Mouse (Mus musculus) limb, embryonic 13.5 days (tissue): ENCODE data around the gene Olfr728. TPM values are rescaled to one million over a fixed set of nuclear protein-coding genes. Genes with fewer than 3 reads are reported as not detected.

Experiments used
- ATAC-seq: fragments of 200-750 bp; cut with Nextera tagmentation; 2 replicates; pipeline ENCODE4 v1.8.0; 2017; ENCODE audit warnings: low read depth, moderate number of reproducible peaks, moderate TSS enrichment; ENCODE audit not compliant: low FRiP score
- H3K27ac ChIP-seq: fragments of 300-500 bp; sonication (generic); 2 replicates; pipeline ENCODE4 v1.5.1; 2015; ENCODE audit warnings: inconsistent platforms, mild to moderate bottlenecking, moderate library complexity
- H3K27me3 ChIP-seq: fragments of 300-500 bp; sonication (generic); 2 replicates; pipeline ENCODE4 v1.6.1; 2015; ENCODE audit warnings: mild to moderate bottlenecking, inconsistent platforms
- H3K36me3 ChIP-seq: fragments of 300-500 bp; sonication (generic); 2 replicates; pipeline ENCODE4 v1.6.1; 2015; ENCODE audit warnings: inconsistent platforms, mild to moderate bottlenecking, moderate library complexity
- H3K4me1 ChIP-seq: fragments of 300-500 bp; sonication (generic); 2 replicates; pipeline ENCODE4 v1.6.1; 2015; ENCODE audit warnings: inconsistent platforms
- H3K4me2 ChIP-seq: fragments of 300-500 bp; sonication (generic); replicated peaks from 2 replicates; pipeline ENCODE4 v1.6.1; 2015; ENCODE audit warnings: inconsistent platforms, mild to moderate bottlenecking, moderate library complexity
- H3K4me3 ChIP-seq: fragments of 300-500 bp; sonication (generic); 2 replicates; pipeline ENCODE4 v1.5.1; 2015; ENCODE audit warnings: moderate library complexity, mild to moderate bottlenecking, inconsistent platforms
- H3K9ac ChIP-seq: fragments of 300-500 bp; sonication (generic); 2 replicates; pipeline ENCODE4 v1.6.1; 2015; ENCODE audit warnings: mild to moderate bottlenecking, inconsistent platforms
- H3K9me3 ChIP-seq: fragments of 300-500 bp; sonication (generic); 2 replicates; pipeline ENCODE4 v1.6.1; 2016; ENCODE audit warnings: inconsistent platforms
- WGBS: fragments of 180-500 bp; shearing (Covaris S2); methylation state at CpG from one replicate; pipeline ENCODE4 v1.1.7; 2015; 5-methylcytosine and 5-hydroxymethylcytosine counted together
- polyA plus RNA-seq: library from polyadenylated mRNA; unstranded; fragments of >200 nt; fragmentation: Nextera tagmentation; extraction: Ambion mirVana; gene quantifications from 2 replicates; pipeline ENCODE4 v1.2.1, GENCODE M21; 2015

The Olfr728 gene
- polyA plus RNA-seq: not detected in 2 replicates

DNA sequence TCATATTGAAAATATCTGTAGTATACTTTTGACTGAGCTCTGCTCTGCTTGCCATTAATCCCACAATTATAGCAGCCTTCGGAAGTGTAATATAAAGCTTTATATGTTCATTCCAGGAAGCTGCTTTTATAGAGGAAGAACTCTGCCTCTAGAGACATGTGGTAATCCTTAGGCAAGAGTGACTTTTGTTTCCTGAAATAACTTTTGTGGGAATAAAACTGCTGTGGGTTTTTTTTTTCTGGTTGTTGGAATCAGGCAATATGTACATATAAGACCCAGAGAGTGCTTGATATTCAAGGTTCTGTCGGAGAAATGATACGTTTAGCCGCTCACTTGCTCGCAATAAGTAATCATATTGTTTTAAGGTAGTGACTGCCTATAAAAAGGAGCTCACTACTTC lies at the start of gene Olfr728:
Olfr728 (minus strand) TSS at position 101 of the 400 bp plus-strand sequence.
- Histone ChIP-seq H3K27me3 (no peaks in the 10 kb centered on the region), H3K9ac (no peak within 1 kb of the TSS), H3K4me2 (no peak within 1 kb of the TSS), H3K4me1 (no peaks in the 10 kb centered on the region), H3K27ac (no peak within 1 kb of the TSS), H3K4me3 (no peak within 1 kb of the TSS), H3K36me3 (no peaks in the 10 kb centered on the region), H3K9me3 (no peaks in the 10 kb centered on the region)
- ATAC-seq: no peak
- WGBS: 72% methylated on average over 5 of the region's 5 CpGs

DNA sequence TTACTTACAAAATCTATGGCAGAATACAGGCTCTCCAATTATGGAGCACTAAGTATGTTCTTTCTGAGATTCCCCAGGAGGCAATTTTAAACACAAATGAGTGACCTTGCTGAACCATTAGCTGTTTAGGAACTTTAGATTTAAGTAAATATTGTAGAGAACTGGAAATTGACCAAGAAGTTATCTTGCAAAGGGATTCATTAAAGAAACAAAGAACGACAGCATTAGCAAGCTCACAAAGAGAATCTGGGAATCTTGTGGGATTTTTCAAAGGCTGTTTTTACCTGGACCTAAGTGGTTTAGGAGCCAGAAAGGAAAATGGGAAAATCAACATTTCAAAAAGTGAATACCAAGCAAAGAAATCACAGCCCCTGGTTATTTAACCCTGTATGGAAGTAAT lies 45.6 kb upstream of the Olfr728 start, which contains the start of gene Olfr730:
Olfr730 (minus strand) TSS at position 101 of the 400 bp plus-strand sequence.
- Histone ChIP-seq H3K36me3 (no peaks in the 10 kb centered on the region), H3K4me1 (no peaks in the 10 kb centered on the region), H3K9ac (no peak within 1 kb of the TSS), H3K4me2 (no peak within 1 kb of the TSS), H3K27me3 (no peaks in the 10 kb centered on the region), H3K4me3 (no peak within 1 kb of the TSS), H3K27ac (no peak within 1 kb of the TSS), H3K9me3 (no peaks in the 10 kb centered on the region)
- 67% methylated on average over 1 of the region's 1 CpGs for WGBS
- no peak for ATAC-seq

DNA sequence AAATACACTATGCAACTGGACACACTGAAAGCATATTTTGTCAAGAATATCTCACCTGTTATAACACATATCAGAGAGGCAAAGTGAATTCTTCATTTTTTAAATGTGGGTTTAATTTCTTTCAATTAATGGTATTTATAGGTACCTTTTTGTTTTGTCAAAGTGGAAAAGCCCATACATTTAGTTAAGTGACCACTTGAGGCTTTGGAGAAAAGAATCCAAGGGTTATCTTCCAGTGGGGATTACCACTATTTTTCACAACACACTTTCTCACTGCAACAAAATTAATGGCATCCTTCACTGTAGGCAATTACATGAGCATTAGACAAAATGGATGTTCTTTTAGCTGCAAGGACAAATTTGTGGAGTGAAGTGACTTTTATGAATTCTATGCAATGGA lies 10.3 kb upstream of the Olfr728 start, which contains the start of gene Olfr729:
Olfr729 (minus strand) TSS at position 101 of the 400 bp plus-strand sequence.
- H3K36me3 ChIP-seq: no peaks in the 10 kb centered on the region
- ATAC-seq: no peak
- no peak within 1 kb of the TSS for H3K9ac ChIP-seq
- no peaks in the 10 kb centered on the region for H3K27me3 ChIP-seq
- H3K4me2 ChIP-seq: no peak within 1 kb of the TSS
- no peak within 1 kb of the TSS for H3K27ac ChIP-seq
- no peak within 1 kb of the TSS for H3K4me3 ChIP-seq
- H3K4me1 ChIP-seq: no peaks in the 10 kb centered on the region
- no peaks in the 10 kb centered on the region for H3K9me3 ChIP-seq

DNA sequence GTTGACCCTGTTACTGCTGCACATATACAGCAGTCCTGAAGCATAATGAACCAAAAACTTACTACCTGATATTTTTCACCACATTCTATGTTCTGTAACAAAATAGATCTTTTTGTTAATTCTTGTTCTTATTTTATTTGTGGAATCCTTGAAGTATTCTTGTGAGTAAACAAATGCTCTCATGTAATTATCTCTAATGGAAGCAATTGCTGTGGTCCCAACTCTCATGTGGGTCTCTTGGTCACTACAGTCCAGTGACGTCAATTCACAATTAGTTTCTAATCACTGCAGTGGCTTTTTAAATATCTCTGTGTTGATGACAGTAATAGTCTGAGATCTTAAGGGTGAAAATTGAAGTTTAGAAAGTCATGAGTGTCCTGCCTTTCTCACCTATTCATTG lies 19.6 kb downstream of the Olfr728 start, which contains the start of gene Olfr727:
Olfr727 (plus strand) TSS at position 301 of the 400 bp plus-strand sequence.
- no peaks in the 10 kb centered on the region for H3K27me3 ChIP-seq
- no peak within 1 kb of the TSS for H3K4me3 ChIP-seq
- H3K36me3 ChIP-seq: no peaks in the 10 kb centered on the region
- WGBS: 80% methylated on average over 1 of the region's 1 CpGs
- no peaks in the 10 kb centered on the region for H3K9me3 ChIP-seq
- H3K4me1 ChIP-seq: no peaks in the 10 kb centered on the region
- no peak for ATAC-seq
- H3K27ac ChIP-seq: no peak within 1 kb of the TSS
- H3K9ac ChIP-seq: no peak within 1 kb of the TSS
- no peak within 1 kb of the TSS for H3K4me2 ChIP-seq

DNA sequence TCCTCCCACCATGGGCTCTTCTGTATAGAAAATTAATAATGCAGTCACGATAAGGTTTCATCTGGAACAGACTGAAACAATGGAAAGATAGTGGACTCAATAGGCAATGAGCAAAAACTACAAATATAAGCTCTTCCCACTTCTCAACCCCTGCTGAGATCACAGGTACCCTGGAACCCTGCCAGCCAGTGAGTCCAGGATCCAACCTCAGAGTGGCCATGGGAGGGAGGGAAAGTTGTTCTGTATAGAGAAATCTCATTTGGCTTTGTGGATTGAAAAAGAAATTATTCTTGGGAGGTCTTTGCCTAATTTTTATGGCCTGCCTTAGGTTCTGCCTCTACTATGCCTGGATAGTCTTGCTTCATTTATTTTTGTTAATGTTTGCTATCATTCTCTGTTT lies 51.6 kb downstream of the Olfr728 start, which contains the start of gene Olfr726:
Olfr726 (minus strand) TSS at position 101 of the 400 bp plus-strand sequence.
- Histone ChIP-seq H3K36me3 (no peaks in the 10 kb centered on the region), H3K27me3 (no peaks in the 10 kb centered on the region), H3K4me3 (no peak within 1 kb of the TSS), H3K4me1 (no peaks in the 10 kb centered on the region), H3K4me2 (no peak within 1 kb of the TSS), H3K9ac (no peak within 1 kb of the TSS), H3K9me3 (no peaks in the 10 kb centered on the region), H3K27ac (no peak within 1 kb of the TSS)
- 73% methylated on average over 1 of the region's 1 CpGs for WGBS
- ATAC-seq: no peak

Other genes starting within 250 kb of the Olfr728 start
- gene Olfr722, start 240.7 kb downstream of the Olfr728 start, polyA plus RNA-seq: not detected in 2 replicates
- gene Olfr723, start 210.9 kb downstream of the Olfr728 start, polyA plus RNA-seq: not detected in 2 replicates
- gene Olfr724, start 179.4 kb downstream of the Olfr728 start, polyA plus RNA-seq: not detected in 2 replicates
- not detected in 2 replicates for gene Olfr725, start 102.3 kb downstream of the Olfr728 start, polyA plus RNA-seq
- not detected in 2 replicates for gene Olfr726, start 51.7 kb downstream of the Olfr728 start, polyA plus RNA-seq
- not detected in 2 replicates for gene Olfr727, start 19.5 kb downstream of the Olfr728 start, polyA plus RNA-seq
- gene Olfr729, start 10.2 kb upstream of the Olfr728 start, polyA plus RNA-seq: not detected in 2 replicates
- not detected in 2 replicates for gene Olfr730, start 45.5 kb upstream of the Olfr728 start, polyA plus RNA-seq
- gene Olfr731, start 99.2 kb upstream of the Olfr728 start, polyA plus RNA-seq: not detected in 2 replicates
- gene Olfr732, start 141.5 kb upstream of the Olfr728 start, polyA plus RNA-seq: not detected in 2 replicates
- gene Olfr733, start 158.8 kb upstream of the Olfr728 start, polyA plus RNA-seq: not detected in 2 replicates
- not detected in 2 replicates for gene Olfr734, start 184.1 kb upstream of the Olfr728 start, polyA plus RNA-seq
- not detected in 2 replicates for gene Olfr735, start 206.2 kb upstream of the Olfr728 start, polyA plus RNA-seq
- not detected in 2 replicates for gene Tlr11, start 215.2 kb upstream of the Olfr728 start, polyA plus RNA-seq
- gene Olfr736, start 238.5 kb upstream of the Olfr728 start, polyA plus RNA-seq: not detected in 2 replicates